Mouse (Mus musculus) A20 (cell line): ENCODE measurements around the gene Ppp3cb.
A peak's percentile ranks its signal among the peaks of the same experiment; 100 is the strongest.
"Not testable (repeated sequence)": the region's sequence is repeated elsewhere in the genome, so short reads cannot be mapped to it uniquely, and the experiment has no call there.

Source experiments
- DNase-seq: peaks from one replicate; pipeline ENCODE4 v3.0.0-alpha.2; 2011; ENCODE audit warnings: low read depth, low spot score

The Ppp3cb gene

DNA sequence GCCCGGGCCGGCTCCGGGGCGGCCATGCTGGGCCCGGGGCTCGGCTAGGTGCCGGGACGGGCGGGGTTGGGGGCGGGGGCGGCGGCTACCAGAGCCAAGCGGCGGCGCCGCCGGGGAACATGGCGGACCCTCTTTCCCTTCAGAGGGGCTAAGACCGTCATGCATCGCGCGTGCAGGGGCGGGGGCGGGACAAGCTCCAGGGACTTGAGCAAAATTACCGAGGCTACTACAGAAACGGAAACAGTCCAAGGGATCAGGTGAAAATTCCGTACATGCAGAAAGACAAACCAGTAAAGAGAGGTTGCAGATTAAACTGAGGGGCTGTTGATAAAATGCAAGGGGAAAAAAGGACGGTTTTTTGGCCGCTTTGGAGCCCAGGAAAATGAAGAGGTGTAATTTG is at the start of gene Ppp3cb:
Ppp3cb (minus strand) TSS at position 159 of the 400 bp plus-strand sequence.
- peak; percentile 93 for DNase-seq

GRCm38 (mm10) chr14:20595781-20596180 is 49.4 kb upstream of the Ppp3cb start:
- DNase-seq: no peak

DNA sequence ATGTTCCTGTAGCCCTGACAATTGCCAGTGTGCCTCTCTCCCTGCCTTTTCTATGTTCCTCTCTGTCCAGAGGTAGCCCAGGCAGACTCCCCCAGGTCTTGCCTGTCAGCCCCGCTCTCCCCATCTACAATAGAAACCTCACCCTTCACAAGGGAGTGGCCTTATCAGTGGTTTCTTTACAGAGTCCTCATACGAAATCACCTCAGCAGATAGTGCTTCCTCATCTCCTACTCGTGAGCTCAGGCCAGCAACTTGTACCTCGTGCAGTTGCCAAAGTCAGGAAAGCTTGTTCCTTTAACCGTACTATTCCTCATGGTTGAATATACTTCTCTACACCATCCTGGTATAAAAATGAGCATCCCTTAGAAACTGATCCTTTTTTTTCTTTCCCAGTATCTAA is 41.1 kb upstream of the Ppp3cb start:
- no peak for DNase-seq

- DNase-seq: peak; percentile 27
These were observed 32.5 kb upstream of the Ppp3cb start for GRCm38 (mm10) chr14:20578822-20579407.

DNA sequence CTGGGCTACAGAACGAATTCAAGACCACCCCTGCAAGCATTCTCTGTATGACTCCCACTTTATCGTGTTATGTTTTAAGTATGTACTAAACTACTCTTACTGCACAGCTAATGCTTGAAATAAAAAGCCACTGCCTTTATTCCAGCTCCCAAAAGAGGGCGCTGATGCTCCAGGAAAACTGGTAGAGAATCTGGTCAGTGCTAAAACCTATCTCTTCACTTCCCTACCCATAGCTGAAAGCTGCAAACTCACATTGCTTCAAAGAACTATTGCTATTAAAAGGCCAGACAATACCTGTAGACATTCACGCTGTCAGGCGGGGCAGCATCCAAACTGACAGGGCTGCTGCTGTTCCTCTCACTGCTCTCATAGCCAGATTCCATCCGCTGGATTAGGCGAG is 29.8 kb upstream of the Ppp3cb start:
- DNase-seq: peak; percentile 76

GRCm38 (mm10) chr14:20573196-20573595 is 26.8 kb upstream of the Ppp3cb start:
- not testable (repeated sequence) for DNase-seq

- no peak for DNase-seq
These were observed 19.1 kb upstream of the Ppp3cb start for GRCm38 (mm10) chr14:20565256-20566021.

DNA sequence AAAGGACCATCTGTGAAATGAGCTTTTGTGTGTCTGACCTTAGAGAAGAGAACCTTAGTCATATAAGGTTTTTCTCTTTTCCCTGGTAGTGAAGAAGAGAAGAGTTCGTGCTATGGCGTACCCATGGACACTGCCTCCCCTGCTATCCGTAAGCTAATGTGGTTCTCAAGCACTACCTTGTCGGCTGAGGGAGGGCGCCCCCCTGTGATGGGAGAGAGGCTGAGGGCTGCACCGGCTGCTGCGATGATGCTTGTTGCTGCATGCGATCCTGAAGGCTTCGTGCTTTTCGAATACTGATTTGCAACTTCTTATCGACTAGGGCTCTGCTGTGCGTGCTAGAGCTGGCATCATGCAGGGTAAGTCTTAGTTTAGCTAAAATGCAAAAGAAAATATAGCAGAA is 18.3 kb upstream of the Ppp3cb start:
- DNase-seq: peak; percentile 22

DNA sequence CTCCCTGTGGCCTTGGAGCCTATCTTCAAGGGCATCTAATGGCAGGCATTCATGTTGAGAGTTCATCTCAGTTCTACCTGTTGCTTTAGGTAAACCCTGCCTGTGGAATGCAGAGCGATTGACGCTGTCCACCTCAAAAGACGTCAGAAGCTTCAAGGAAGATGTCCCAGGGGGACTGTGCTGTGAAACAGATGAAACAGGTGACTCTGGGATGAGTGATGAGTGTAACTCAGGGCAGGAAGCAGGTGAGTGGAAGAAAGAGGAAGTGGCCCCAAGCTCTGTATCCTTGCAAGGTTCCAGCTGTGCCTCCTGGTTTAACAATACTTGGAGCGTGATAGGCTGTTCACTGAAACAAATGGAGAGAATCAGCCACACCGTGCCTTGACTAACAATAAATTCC is 15.5 kb upstream of the Ppp3cb start:
- peak; percentile 65 for DNase-seq

GRCm38 (mm10) chr14:20550136-20550535 is 3.8 kb upstream of the Ppp3cb start:
- DNase-seq: no peak

- peak; percentile 89 for DNase-seq
These were observed 643 bp downstream of the Ppp3cb start for GRCm38 (mm10) chr14:20545529-20546331.

GRCm38 (mm10) chr14:20544467-20545411 is 1.6 kb downstream of the Ppp3cb start:
- peak; percentile 41 for DNase-seq

- no peak for DNase-seq
These were observed 16.7 kb downstream of the Ppp3cb start for GRCm38 (mm10) chr14:20529643-20530042.

DNA sequence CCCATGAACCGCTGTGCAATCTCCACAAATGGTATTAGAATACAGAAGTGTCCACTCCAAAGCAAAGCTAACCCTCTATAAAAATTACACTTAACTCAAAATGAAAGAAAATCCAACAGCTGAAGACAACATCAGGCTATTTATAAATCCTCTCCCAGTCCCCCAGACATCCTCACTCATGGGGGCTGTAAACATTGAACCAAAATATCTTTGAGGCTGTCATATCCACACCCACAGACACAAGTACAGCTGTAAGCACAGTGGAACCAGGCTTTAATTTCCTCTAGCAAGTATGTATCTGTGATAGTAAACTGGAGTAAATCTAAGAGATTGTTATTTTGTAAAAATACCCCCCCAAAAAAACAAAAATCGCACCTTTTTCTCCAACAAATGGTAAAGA is 26.2 kb downstream of the Ppp3cb start:
- DNase-seq: no peak

GRCm38 (mm10) chr14:20508424-20508823 is 37.9 kb downstream of the Ppp3cb start:
- peak; percentile 55 for DNase-seq

GRCm38 (mm10) chr14:20502966-20503365 is 43.4 kb downstream of the Ppp3cb start:
- DNase-seq: no peak

GRCm38 (mm10) chr14:20499982-20500381 is 46.4 kb downstream of the Ppp3cb start:
- no peak for DNase-seq

DNA sequence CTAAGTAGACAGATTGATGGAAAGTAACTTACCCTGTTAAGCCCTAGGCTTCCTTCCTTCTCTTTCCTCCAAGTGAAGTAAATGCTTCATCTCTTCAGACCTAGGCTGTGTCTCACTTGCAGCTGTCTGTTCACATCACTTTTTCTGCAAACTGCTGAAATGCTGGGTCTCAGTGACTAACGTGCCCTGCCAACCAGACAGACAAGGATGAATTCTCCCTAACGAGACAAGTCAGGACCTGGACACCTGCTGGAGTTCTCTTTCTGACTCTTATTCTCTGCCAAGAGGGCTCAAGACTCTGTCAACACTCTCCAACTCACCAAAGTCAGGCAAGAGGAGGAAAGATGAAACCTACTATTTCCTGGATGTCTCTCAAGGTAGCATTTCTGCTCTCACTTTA is 49.8 kb downstream of the Ppp3cb start, which contains the start of gene Mss51:
Mss51 (minus strand) TSS at position 299 of the 400 bp plus-strand sequence.
- no peak for DNase-seq

DNA sequence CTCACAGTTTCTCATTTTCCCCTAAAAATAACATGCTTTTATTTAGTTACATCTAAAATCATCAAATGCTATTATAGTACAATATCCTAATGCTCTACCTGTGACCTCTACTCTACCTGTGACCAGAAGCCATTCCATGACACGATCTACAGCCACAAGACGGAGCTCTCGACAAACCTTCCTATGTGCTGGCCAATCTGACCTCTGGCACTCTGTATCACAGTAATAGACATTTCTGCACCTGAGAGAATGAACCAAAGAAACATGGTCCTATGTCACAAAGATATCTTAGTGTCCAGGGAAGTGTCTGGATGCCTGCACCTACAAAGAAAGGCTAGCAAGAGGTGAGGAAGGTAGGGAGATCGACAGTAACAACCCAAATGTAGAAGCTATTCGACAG is 60.3 kb downstream of the Ppp3cb start:
- no peak for DNase-seq

- DNase-seq: no peak
These were observed 64.2 kb downstream of the Ppp3cb start for GRCm38 (mm10) chr14:20482051-20482751.

DNA sequence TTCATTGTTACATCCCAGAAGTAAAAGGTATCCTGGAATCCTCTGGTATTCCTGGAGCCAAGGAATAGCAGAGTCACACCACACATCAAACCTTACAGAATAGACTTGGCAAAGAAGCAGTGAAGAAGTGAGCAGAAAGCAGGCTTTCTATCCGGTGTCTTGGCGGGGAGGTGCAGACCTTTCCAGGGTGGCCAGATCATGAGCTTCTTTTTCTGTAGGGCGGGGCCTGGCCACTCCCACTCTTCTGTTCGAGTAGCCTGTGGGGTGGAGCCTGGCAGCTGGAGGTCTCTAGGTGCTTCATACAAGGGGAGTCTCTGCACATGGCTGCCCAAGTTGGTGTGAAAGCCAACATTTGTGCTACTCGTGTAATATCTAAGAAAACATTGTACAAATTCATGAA is 65.2 kb downstream of the Ppp3cb start:
- DNase-seq: peak; percentile 73
